Mouse (Mus musculus) limb, embryonic 14.5 days (tissue): Measurements from ENCODE around the gene Cip2a. TPM values are rescaled to one million over a fixed set of nuclear protein-coding genes. Genes with fewer than 3 reads are reported as not detected.
A peak's percentile ranks its signal among the peaks of the same experiment; 100 is the strongest.

Experiments
- ATAC-seq: fragments of 200-750 bp; cut with Nextera tagmentation; 2 replicates; pipeline ENCODE4 v1.8.0; 2017; ENCODE audit warnings: low read depth, moderate number of reproducible peaks, moderate TSS enrichment; ENCODE audit not compliant: low FRiP score
- DNase-seq: peaks from one replicate; pipeline ENCODE4 v3.0.0-alpha.2; 2015; ENCODE audit warnings: low spot score
- H3K27ac ChIP-seq: fragments of 300-500 bp; sonication (generic); replicated peaks from 2 replicates; pipeline ENCODE4 v1.5.1; 2014; ENCODE audit warnings: low read depth, mild to moderate bottlenecking, low read length, moderate library complexity, mixed read lengths
- H3K27me3 ChIP-seq: fragments of 300-500 bp; sonication (generic); 2 replicates; pipeline ENCODE4 v1.6.1; 2014; ENCODE audit warnings: low read length, mixed read lengths; ENCODE audit not compliant: control insufficient read depth, insufficient read depth
- H3K36me3 ChIP-seq: fragments of 300-500 bp; sonication (generic); 2 replicates; pipeline ENCODE4 v1.6.1; 2014; ENCODE audit warnings: mild to moderate bottlenecking, low read length, moderate library complexity, mixed read lengths; ENCODE audit not compliant: control insufficient read depth, insufficient read depth
- H3K4me1 ChIP-seq: fragments of 300-500 bp; sonication (generic); 2 replicates; pipeline ENCODE4 v1.6.1; 2014; ENCODE audit warnings: antibody characterized with exemption, low read length, mixed read lengths; ENCODE audit not compliant: control insufficient read depth, insufficient read depth
- H3K4me2 ChIP-seq: fragments of 300-500 bp; sonication (generic); replicated peaks from 2 replicates; pipeline ENCODE4 v1.6.1; 2014; ENCODE audit warnings: low read depth, mild to moderate bottlenecking, low read length, moderate library complexity; ENCODE audit not compliant: severe bottlenecking
- H3K4me3 ChIP-seq: fragments of 300-500 bp; sonication (generic); replicated peaks from 2 replicates; pipeline ENCODE4 v1.5.1; 2014; ENCODE audit warnings: low read length
- H3K9ac ChIP-seq: fragments of 300-500 bp; sonication (generic); 2 replicates; pipeline ENCODE4 v1.6.1; 2014; ENCODE audit warnings: mild to moderate bottlenecking, low read depth, low read length, moderate library complexity; ENCODE audit not compliant: severe bottlenecking
- H3K9me3 ChIP-seq: fragments of 300-500 bp; sonication (generic); 2 replicates; pipeline ENCODE4 v1.6.1; 2016; ENCODE audit warnings: low read length; ENCODE audit not compliant: control insufficient read depth
- POLR2A ChIP-seq: fragments of 200-500 bp; IDR thresholded peaks from 2 replicates; pipeline ENCODE4 v1.8.0; 2012; ENCODE audit warnings: inconsistent platforms, mild to moderate bottlenecking, moderate library complexity, borderline replicate concordance; ENCODE audit not compliant: insufficient read depth, insufficient read length; ENCODE audit errors: extremely low read depth
- WGBS: fragments of 180-500 bp; shearing (Covaris S2); extraction: QIAGEN DNeasy Blood & Tissue Kit; methylation state at CpG from one replicate; pipeline ENCODE4 v1.1.7; 2014; 5-methylcytosine and 5-hydroxymethylcytosine counted together
- polyA plus RNA-seq, 2 experiments: library from polyadenylated mRNA; depleted of rRNA in 1 of 2; stranded (reverse) in 1 of 2; unstranded in 1 of 2; fragments of >200 nt; fragmentation: Nextera tagmentation in 1 of 2; extraction: Ambion mirVana in 1 of 2; gene quantifications; 2 replicates each; pipeline versions ENCODE4 v1.2.1 to v1.2.3; 2012 to 2014

Cip2a gene
- polyA plus RNA-seq, 2 experiments = 26.2 to 37.5 TPM

GRCm38 (mm10) chr16:49016620-49017332, 22.8 kb downstream of the Cip2a start:
- 58% methylated on average over 5 of the region's 5 CpGs for WGBS
- peaks cover 23% of the 10 kb centered on the region for H3K36me3 ChIP-seq
- DNase-seq (peak; percentile 80), ATAC-seq (no peak; the same call in 1 of the 2 replicates)
- no peak overlapping the region for H3K27ac ChIP-seq
- no peak for TF ChIP-seq POLR2A
- H3K4me2 ChIP-seq = no peak overlapping the region
- no peak overlapping the region for H3K9ac ChIP-seq
- H3K4me1 ChIP-seq = no peaks in the 10 kb centered on the region
- H3K4me3 ChIP-seq = no peak overlapping the region
- H3K9me3 ChIP-seq = no peaks in the 10 kb centered on the region
- no peaks in the 10 kb centered on the region for H3K27me3 ChIP-seq

- DNase-seq = no peak
- WGBS = 53% methylated on average over 4 of the region's 4 CpGs
- no peak overlapping the region for H3K4me2 ChIP-seq
- no peak for ATAC-seq
- no peak overlapping the region for H3K4me3 ChIP-seq
- H3K27ac ChIP-seq = no peak overlapping the region
- H3K9me3 ChIP-seq = no peaks in the 10 kb centered on the region
- H3K4me1 ChIP-seq = no peaks in the 10 kb centered on the region
- no peaks in the 10 kb centered on the region for H3K27me3 ChIP-seq
- no peak overlapping the region for H3K9ac ChIP-seq
- no peak for TF ChIP-seq POLR2A
- no peaks in the 10 kb centered on the region for H3K36me3 ChIP-seq
Measured at GRCm38 (mm10) chr16:49035852-49036251, 41.9 kb downstream of the Cip2a start.

- no peak for TF ChIP-seq POLR2A
Measured at GRCm38 (mm10) chr16:49037771-49038170, 43.8 kb downstream of the Cip2a start.

GRCm38 (mm10) chr16:49040554-49041221, 46.7 kb downstream of the Cip2a start:
- 81% methylated on average over 3 of the region's 3 CpGs for whole genome bisulfite sequencing
- no peaks in the 10 kb centered on the region for H3K27me3 ChIP-seq
- H3K36me3 ChIP-seq = no peaks in the 10 kb centered on the region
- H3K4me1 ChIP-seq = no peaks in the 10 kb centered on the region
- H3K4me3 ChIP-seq = no peak overlapping the region
- no peak overlapping the region for H3K27ac ChIP-seq
- H3K4me2 ChIP-seq = no peak overlapping the region
- ATAC-seq = no peak
- H3K9ac ChIP-seq = no peak overlapping the region
- no peak for TF ChIP-seq POLR2A
- H3K9me3 ChIP-seq = no peaks in the 10 kb centered on the region
- DNase-seq = no peak

More at GRCm38 (mm10) chr16:49037771-49038170, 43.8 kb downstream of the Cip2a start:
- Histone ChIP-seq H3K4me2 (no peak overlapping the region), H3K27me3 (no peaks in the 10 kb centered on the region), H3K4me3 (no peak overlapping the region), H3K4me1 (no peaks in the 10 kb centered on the region), H3K27ac (no peak overlapping the region), H3K9me3 (no peaks in the 10 kb centered on the region), H3K36me3 (no peaks in the 10 kb centered on the region), H3K9ac (no peak overlapping the region)
- DNase-seq = no peak
- 79% methylated on average over 4 of the region's 4 CpGs for WGBS
- ATAC-seq = no peak

GRCm38 (mm10) chr16:49049214-49049613, 55.2 kb downstream of the Cip2a start:
- DNase-seq (no peak), ATAC-seq (no peak)
- no peaks in the 10 kb centered on the region for H3K36me3 ChIP-seq
- no peaks in the 10 kb centered on the region for H3K4me1 ChIP-seq
- no peak overlapping the region for H3K27ac ChIP-seq
- no peak overlapping the region for H3K9ac ChIP-seq
- H3K4me3 ChIP-seq = no peak overlapping the region
- no peaks in the 10 kb centered on the region for H3K27me3 ChIP-seq
- no peak overlapping the region for H3K4me2 ChIP-seq
- H3K9me3 ChIP-seq = no peaks in the 10 kb centered on the region
- TF ChIP-seq POLR2A = no peak
